Mouse (Mus musculus) E14TG2a.4 (cell line): ENCODE measurements around the gene Spop.

Source experiments
- CTCF ChIP-seq: conservative IDR thresholded peaks from 2 replicates; pipeline ENCODE4 v1.5.1; 2014; ENCODE audit warnings: low read length
- NANOG ChIP-seq: IDR thresholded peaks from 2 replicates; pipeline ENCODE4 v1.6.1; 2014; ENCODE audit warnings: borderline replicate concordance, low read length, mixed read lengths
- POU5F1 ChIP-seq: IDR thresholded peaks from 2 replicates; pipeline ENCODE4 v1.6.1; 2014; ENCODE audit warnings: low read length, borderline replicate concordance

DNA sequence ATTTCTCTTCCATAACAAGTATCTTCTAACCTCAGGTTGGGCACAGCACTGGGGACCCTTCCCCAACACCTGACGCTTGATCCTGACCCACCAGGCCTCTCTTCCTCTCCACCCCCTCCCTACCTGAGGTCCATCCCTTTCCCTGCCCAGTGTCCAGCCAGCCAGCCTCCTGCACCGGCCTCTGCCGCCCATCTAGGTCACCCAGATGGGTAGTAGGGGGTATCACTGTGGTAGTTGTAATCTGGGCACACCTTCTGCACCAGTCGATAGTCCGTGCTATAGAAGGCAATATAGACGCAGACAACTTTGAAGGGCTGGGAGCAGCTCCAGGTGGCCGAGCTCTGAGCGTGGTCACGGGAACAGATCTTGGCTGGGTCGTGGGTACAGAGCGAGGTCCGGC, 96.8 kb downstream of the Spop start:
- TF ChIP-seq CTCF, result no peak
- TF ChIP-seq NANOG, result no peak
- TF ChIP-seq POU5F1, result no peak
